Mouse (Mus musculus): ENCODE data around the gene Hsph1.

The Hsph1 gene

GRCm38 (mm10) chr5:149642366-149642765, 6.2 kb upstream of the Hsph1 start:
- DNase-seq (ENCODE audit: low read depth, low spot score), result peak; percentile 42

GRCm38 (mm10) chr5:149641277-149641892, 5.2 kb upstream of the Hsph1 start:
- DNase-seq (ENCODE audit: low read depth, low spot score), result no peak

GRCm38 (mm10) chr5:149637306-149637705, 1.1 kb upstream of the Hsph1 start:
- DNase-seq (ENCODE audit: low read depth, low spot score), result no peak

GRCm38 (mm10) chr5:149635556-149635955, 620 bp downstream of the Hsph1 start:
- no peak for DNase-seq (ENCODE audit: low read depth, low spot score)

- no peak for DNase-seq (ENCODE audit: low read depth, low spot score)
These were observed 1.7 kb downstream of the Hsph1 start for GRCm38 (mm10) chr5:149634409-149635035.

GRCm38 (mm10) chr5:149625547-149625946, 10.6 kb downstream of the Hsph1 start:
- DNase-seq (ENCODE audit: low read depth, low spot score), result no peak

GRCm38 (mm10) chr5:149623815-149624675, 12.1 kb downstream of the Hsph1 start:
- no peak for DNase-seq (ENCODE audit: low read depth, low spot score)

GRCm38 (mm10) chr5:149622644-149623043, 13.5 kb downstream of the Hsph1 start:
- DNase-seq (ENCODE audit: low read depth, low spot score), result no peak

- no peak for DNase-seq (ENCODE audit: low read depth, low spot score)
These were observed 14.0 kb downstream of the Hsph1 start for GRCm38 (mm10) chr5:149622152-149622551.

- no peak for DNase-seq (ENCODE audit: low read depth, low spot score)
These were observed 18.3 kb downstream of the Hsph1 start for GRCm38 (mm10) chr5:149617776-149618425.

GRCm38 (mm10) chr5:149616817-149617216, 19.4 kb downstream of the Hsph1 start:
- DNase-seq (ENCODE audit: low read depth, low spot score), result no peak

- DNase-seq (ENCODE audit: low read depth, low spot score), result no peak
These were observed 20.0 kb downstream of the Hsph1 start for GRCm38 (mm10) chr5:149616138-149616537.

GRCm38 (mm10) chr5:149612740-149613139, 23.4 kb downstream of the Hsph1 start:
- DNase-seq (ENCODE audit: low read depth, low spot score), result no peak

GRCm38 (mm10) chr5:149612165-149612518, 24.0 kb downstream of the Hsph1 start:
- no peak for DNase-seq (ENCODE audit: low read depth, low spot score)

GRCm38 (mm10) chr5:149611476-149612164, 24.6 kb downstream of the Hsph1 start:
- no peak for DNase-seq (ENCODE audit: low read depth, low spot score)

- no peak for DNase-seq (ENCODE audit: low read depth, low spot score)
These were observed 29.0 kb downstream of the Hsph1 start for GRCm38 (mm10) chr5:149607083-149607720.

GRCm38 (mm10) chr5:149603241-149603640, 32.9 kb downstream of the Hsph1 start:
- DNase-seq (ENCODE audit: low read depth, low spot score), result no peak

- no peak for DNase-seq (ENCODE audit: low read depth, low spot score)
These were observed 34.2 kb downstream of the Hsph1 start for GRCm38 (mm10) chr5:149601996-149602395.

- no peak for DNase-seq (ENCODE audit: low read depth, low spot score)
These were observed 38.8 kb downstream of the Hsph1 start for GRCm38 (mm10) chr5:149597351-149597750.

- no peak for DNase-seq (ENCODE audit: low read depth, low spot score)
These were observed 42.0 kb downstream of the Hsph1 start for GRCm38 (mm10) chr5:149594215-149594614.

GRCm38 (mm10) chr5:149589932-149590331, 46.2 kb downstream of the Hsph1 start:
- no peak for DNase-seq (ENCODE audit: low read depth, low spot score)

All from forelimb bud, embryonic 11.5 days (tissue).